Mouse (Mus musculus) ovary, adult 18-20 months (tissue): ENCODE data around the gene Ccdc81.

Source experiments
- DNase-seq: peaks from one replicate; pipeline ENCODE4 v3.0.0; 2022; ENCODE audit warnings: low spot score, mixed read lengths

The Ccdc81 gene

DNA sequence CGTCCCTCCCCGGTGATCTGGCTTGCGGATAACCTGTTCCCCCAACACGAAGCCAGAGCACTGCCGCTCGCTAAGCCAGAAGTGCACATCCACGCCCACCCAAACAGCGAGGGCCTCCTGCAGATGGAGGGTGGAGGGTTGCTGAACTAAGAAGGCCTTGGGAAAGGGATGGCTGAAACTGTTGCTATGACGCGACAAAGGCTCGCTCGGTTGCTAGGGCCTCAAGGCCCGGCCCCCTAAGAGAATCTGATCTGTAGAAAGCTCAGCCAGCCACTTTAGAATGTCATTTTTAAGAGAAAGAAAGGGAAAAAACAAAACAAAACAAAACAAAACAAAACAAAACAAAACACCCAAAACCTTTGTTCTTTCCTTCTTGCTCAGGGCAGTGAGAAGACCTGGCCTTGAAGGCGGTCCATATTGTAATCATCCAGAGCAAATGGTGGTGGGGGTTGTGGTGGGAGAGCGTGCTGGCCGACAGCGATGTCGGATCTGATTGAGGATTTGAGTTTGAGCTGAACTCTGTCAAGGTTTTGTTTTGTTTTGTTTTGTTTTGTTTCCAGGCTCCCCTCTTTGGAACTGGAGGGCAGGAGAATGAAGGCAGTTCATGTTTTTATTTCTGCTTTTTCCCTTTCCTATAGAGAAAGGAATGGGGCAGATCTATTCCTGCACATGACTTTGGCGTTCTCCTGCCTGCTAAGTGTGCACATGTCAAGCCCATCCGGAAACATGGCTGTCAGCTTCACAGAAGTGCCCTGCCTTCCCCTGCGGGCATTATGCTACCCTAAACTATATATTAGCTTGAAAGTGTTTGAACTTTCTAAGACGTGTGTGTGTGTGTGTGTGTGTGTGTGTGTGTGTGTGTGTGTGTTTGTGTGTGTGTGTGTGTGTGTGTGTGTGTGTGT, at the start of gene Ccdc81:
Gene Ccdc81, minus strand, starts transcription at position 188 of the 902 bp plus-strand sequence.
- DNase-seq: peak; percentile 29

DNA sequence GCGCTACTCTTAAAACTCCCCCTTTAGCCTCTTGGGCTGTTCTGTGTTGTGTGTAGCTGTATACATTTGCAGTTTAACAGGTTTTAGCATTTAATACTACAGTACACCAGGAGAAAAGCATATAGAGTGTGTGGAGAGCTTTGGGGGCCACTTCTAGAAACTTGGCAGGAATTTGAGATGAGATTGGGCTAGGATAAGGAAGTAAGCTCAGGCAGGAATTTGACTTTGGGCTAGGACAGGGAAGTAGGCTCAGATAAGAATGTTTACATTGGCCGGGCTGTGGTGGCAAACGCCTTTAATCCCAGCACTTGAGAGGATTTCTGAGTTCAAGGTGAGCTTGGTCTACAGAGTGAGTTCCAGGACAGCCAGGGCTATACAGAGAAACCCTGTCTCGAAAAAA, 46.0 kb upstream of the Ccdc81 start:
- DNase-seq: no peak

DNA sequence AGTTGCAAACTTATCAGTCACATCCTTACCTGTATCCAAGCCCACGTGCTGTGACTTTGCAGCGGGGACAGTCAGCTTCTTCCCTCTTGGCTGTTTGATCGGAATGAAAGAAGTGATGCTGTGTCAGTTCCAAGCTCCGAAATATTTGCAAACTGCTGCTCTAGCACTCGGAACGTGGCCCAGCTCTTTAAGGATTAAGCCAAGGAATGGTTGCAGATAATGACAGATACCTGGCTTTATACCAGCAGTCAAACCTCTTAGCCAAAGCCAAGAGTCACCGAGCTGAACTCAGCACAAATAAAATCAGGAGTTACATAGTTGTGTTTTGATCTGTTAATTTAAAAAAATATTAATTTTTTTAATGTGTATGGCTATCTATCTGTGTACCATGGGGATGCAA, 44.6 kb upstream of the Ccdc81 start:
- no peak for DNase-seq

DNA sequence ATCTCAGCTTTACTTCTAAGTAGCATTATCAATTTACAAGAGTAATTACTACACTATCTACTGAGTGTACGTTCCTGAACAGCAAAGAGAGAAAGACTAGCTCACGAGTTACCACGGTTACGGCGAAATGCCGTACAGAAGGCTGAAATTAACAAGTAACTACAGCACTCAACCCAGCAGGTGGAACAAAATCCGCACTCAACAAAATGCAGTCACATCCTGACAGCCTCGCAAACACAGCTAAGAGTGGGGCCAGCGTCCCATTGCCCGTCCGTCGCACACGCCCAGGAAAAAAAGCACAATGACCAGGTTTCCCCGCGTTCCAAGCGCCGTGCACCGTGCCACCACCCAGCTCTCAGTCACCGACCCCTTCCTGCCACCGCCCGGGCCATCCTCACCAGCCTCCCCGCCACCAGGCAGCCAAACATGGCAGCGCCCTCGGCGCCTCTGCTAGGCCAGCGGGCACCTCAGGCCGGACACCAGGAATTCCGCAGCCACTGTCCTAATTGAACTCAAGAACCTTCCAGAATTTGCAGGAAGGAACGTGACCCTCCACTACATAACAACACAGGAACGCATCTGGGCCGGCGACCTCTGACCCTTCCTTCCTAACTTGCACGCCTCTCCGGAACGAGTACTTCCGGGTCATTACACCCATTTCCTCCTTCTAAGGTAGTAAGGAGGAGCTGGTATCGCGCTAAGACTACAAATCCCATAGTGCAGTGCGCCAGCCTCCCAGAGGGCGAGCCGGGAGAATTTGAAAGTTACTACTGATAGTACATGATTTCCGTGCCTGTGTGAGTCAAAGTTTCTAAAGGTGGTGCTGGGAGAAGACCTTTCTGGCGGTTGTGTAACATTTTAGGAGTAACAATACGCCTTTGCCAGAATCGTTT, 37.4 kb upstream of the Ccdc81 start, which contains the start of gene Hikeshi:
Gene Hikeshi, minus strand, starts transcription at position 634 of the 893 bp plus-strand sequence.
- DNase-seq: peak; percentile 90

DNA sequence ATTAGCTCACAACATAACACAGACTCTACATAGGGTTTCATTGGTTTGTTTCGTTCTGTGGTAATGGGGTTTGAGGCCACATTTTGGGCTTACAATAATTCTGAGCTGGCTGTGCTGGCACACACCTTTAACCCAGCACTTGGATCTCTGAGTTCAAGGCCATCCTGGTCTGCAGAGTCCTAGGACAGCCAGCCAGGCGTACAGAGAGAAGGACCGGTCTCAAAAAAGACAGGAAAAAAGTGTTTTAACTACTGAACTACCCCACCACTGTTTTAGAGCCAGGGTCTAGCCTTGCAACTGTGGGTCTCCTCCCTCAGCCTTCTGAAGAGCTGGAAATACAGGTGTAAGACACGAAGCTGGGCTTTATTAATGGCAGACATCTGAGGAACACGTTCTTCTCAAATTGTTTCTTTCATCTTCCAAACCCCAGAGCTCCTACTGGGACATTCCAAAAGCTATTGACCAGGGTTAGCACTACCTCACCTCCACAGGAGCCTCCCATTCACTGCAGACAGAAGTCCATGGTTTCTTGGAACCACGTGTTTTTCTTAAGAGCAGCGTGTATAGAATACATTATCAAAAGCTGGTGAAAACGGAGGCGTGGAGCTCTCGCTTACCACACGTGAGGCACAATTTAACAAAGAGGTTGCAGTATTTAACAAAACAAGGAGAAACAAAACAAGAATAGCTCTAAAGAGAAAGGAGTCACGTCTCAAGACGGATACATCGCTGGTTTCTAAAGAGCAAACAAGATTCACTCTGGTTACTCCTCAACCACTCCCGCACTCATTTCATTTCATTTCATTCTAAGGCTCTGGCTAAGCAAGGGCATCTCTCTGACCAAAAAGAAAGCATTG, 36.3 kb upstream of the Ccdc81 start:
- DNase-seq: no peak

DNA sequence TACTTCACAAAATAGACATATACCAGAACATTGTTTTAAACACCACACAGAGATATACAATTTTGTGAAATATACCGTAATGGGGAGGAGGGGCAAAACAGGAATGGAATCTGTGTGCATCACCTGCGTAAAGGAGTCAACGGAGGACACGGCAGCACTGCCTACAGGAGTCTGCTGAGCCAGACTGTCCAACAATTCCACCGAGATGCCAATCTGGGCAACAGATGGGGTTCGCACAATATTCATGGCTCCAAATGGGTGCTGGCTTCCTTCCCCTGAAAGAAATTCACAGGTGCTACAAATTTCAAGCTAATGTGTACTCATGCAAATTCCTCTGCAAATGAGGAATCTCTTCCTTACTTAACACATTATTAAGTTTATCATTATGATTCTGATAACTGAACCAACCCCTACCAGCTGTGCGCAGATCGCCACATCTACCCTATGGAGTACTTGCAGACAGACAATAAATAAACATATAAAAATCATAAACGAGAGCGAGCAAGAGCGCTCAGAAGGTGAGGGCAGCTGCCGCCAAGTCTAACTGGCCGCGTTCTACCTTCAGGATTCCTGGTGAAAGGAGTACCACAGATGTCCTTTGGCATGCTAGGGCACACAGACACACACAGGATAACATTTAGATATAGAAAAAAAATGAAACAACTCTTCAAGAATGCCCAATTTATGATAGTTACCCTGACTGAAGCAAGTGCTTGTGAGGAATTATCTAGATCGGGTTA, 20.2 kb upstream of the Ccdc81 start:
- DNase-seq: no peak

DNA sequence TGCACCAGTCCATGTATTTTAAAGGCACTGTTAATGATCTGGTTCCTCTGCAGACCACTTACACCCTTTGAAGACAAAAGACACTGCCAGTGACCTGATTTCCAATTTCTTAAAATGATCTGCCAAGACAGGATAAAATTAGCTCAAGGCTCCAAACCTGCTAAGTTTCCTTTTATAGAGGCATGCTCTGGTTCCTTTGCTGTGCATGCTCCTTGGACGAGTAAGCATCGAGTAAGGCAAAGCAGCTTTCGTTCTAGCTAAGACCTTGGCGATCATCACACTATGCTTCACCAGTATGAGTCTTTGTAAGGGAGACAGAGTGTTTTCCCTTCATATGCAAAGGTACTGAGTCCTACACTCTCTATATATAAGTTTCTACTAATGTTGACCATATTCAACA, 14.3 kb upstream of the Ccdc81 start:
- DNase-seq: no peak

DNA sequence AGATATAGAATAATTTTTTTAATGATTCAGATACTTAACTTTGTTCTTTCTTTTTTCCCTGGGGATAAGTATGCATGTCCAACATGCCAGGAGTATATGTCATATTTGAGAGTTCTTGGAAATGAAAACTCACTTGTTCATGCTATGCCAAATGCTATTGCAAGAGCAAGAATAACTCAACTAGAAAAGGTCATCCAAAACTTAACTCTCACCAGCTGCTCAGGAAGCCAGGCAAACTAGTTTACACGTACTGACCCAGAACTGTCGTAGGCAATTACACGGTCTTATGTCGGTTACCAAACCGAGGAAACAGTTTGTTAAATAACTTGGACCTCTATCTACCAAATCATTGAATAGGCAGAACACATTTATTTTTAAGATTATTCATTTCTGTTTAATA, 13.3 kb upstream of the Ccdc81 start:
- DNase-seq: no peak

DNA sequence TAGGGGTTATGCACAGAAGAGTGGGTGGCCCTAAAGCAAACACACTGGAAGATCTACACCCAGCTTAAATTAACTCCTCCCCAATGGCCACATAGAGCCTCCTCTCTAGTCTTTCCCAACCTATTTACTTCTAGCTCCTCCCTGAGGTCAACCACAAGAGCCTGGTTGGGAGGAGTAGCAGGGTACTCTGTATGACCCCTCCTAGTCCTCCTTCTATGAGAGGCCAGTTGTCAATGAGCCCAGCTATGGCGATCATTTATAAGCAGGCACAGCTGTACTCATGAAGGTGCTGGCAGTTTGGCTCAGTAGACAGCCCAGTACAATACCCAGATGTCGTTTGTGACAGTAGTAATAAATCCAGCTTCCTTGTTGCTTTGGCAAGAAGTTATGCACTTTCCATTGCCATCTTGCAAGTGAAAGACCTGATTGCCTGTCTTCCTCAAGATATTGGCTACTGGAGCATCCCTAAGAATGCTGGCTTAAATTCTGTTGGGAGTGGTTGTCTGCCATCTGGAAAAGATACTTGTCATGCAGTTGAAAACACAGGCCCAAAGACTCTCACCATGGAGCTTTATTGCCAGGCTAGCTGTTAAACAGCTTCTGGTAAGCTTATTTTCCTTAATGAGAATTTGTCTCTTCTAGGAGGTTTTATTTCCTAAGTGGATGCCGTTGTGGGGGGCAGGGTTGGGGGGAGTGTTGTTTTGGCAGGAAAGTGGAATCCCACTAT, 10.2 kb upstream of the Ccdc81 start:
- no peak for DNase-seq

DNA sequence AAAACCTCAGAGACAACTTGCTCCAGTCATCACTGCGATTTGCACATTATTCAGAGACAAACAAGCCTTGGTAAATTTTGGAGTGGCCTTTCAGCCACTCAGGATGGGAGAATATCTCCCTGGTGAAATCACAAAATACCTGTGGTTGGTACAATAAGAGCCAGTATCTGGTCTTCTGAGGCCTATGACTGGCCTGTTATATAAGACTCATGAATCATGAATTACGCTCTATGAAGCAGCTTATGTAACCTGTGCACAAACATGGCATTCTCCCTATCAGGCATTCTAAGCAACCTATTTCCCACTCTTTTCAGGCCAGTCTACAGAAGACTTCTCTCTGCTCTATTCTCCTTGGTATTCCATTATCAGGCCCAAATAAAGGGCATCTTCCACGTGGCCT, 8.9 kb upstream of the Ccdc81 start:
- no peak for DNase-seq

DNA sequence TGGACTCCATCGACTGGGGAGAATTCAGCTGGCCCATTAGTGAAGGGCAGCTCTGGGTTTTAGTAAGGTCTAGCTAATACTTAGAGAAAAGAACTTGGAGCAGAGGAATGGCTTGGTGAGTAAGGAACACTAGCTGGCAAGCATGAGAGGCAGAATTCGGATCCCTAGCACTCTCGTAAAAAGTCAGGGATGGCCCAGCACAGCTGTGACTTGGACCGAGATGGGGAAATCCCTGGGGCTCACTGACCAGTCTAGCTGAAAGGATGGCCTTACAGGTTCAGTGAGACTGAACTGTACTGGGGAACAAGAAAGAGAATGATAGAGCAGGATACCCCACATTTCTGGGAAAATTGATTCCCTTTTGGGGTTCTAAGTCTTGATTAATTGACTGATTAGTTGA, 6.3 kb upstream of the Ccdc81 start:
- DNase-seq: no peak

DNA sequence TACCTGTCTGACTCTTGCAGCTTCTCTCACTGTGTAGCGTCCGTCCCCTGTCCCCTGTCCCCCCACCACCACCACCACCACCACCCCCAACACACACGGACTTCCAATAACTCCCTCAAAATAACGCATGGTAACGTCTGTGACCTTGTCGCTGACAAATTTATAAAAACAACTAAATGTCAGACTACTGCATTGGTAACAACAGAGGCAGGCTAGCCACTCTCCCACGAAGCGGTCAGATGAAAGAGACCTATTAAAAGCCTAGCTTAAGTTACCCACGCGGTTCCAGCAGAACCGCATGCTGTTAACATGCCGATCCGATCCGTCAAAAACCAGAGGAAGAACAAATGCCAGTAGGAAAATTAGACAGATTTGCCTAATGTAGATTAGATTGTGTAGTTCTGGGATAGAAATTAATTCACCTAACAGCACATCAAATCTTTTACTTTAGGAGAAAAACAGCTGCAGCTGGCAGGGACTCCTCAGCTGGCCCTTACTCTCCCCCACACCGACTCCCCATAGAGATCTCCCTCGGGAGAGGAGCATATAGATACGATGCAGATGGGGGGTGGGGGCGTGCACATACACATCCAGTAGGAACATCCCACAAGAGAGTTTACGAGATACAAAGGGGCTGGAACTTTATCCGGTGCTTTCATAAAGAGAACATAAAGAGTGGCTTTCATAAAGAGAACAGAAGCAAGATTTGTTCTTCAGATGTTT, 5.6 kb upstream of the Ccdc81 start:
- DNase-seq: no peak

DNA sequence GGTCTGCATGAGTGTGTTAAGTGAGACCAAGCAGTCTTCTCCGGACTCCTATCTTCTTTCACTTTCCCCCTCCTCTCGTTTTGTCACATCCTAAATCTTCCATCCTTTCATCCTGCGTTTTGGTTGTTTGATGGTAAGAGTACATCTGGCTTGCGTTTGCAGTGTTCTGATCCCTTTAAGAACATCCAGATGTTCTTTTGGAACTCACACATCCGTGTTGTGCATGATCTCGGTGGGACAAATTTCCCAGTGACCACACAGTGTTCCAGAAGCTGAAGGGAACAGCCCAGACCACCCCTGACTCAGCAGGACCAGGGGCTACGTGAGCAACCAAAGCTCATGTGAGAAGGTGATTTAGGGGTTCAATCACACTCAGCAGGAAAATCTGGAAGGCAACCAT, 5.0 kb upstream of the Ccdc81 start:
- DNase-seq: no peak

DNA sequence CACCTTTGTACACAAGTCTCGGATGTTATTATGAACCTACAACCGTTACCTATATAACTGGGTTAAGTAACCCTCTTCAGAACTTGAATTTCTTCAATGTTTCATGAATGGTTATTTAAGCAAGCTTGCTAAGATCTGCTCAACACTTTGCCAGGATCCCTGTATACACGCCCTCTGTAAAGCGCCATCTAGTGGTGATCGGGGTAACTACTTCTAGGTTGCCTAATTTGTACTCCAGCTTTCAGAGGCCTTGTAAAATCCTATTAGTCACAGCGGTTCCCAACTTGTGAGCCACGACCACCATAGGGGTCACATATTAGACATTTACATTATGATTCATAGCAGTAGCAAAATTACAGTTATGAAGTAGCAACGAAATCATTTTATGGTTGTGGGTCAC, 4.5 kb upstream of the Ccdc81 start:
- peak; percentile 9 for DNase-seq

DNA sequence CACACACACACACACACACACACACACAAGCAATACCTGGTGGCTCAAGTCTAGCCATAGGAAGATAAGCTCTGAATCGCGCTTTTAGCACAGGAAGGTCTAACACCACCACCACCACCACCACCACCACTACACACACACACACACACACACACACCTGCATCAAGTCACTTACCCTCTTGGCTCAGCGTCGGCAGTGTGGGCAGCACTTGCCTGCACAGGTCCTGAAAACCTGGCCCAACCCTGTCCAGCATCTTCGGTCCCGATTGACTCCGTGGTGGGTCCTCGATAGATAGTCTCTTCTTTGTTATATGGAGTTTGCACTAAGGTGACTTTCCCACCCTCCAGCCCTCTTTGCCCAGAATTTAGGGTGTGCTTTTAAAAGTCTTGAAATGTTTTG, 422 bp downstream of the Ccdc81 start:
- no peak for DNase-seq

DNA sequence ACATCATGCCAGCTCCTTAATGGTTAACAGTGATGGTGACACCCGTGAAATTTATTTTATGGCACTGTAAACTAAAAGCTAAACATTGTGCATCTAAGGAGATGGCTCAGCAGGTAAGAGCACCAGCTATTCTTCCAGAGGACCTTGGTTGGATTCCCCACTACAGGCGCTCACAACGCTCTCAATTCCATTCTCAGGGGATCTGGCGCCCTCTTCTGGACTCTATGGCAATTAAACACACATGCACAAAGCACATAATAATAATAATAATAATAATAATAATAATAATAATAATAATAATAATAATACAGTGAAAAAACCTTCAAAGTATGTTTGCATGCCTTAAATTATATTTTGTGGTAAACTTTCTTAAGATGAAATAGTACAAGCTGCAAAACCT, 11.6 kb downstream of the Ccdc81 start:
- no peak for DNase-seq

DNA sequence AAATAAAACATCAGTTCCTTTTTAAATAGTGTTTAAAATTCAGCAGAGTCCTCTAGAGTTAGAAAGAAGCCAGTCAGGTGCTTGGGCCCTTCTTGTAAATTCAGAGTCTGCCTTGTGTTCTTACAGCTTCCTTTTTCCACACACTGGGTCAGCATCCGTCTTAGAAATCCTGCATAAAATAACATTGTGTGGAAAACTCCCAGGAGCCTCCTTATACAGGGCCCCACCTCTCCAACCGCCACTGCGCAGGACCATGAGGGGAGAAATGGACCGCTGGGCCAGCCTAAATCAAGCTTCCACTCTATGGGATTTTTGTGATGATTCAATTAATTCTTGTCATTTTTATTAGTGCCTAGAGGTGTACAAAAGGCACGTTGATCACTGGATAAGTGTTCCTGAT, 12.0 kb downstream of the Ccdc81 start:
- DNase-seq: no peak

DNA sequence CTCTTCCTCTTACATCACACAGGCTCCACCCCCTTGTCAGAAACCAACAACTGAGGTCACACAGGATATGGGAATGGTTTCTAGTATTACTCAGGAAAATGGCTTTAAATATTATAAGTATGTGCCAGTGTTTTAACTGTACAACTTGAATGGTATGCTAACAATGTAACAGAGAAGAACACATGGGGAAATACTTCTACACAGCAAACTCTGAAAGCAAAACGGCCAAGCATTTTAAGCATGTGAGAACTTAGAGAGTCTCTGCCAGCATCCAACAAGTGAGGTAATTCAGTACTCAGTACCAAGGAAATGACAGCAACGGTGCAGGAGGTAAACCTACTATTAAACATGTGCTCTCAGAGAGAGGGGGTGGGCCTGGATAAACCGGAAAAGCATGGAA, 18.9 kb downstream of the Ccdc81 start:
- DNase-seq: no peak

DNA sequence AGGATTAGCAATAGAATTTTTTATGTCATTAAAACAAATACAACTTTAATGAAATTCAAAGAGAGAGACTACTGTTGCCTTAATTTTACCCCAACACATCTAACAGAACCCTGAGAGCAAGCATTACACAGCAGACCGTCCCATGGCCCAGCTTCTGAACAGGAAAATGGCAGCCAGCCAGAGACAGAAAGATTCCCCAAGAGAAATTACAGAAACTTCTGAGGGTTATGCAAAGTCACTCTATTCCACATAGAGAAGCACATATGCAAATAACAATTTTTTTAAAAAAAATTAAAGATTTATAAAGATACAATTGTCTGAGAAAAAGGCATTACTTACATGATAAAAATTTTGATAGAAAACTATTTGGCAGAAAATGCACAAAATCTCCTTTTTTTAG, 23.7 kb downstream of the Ccdc81 start:
- DNase-seq: no peak

DNA sequence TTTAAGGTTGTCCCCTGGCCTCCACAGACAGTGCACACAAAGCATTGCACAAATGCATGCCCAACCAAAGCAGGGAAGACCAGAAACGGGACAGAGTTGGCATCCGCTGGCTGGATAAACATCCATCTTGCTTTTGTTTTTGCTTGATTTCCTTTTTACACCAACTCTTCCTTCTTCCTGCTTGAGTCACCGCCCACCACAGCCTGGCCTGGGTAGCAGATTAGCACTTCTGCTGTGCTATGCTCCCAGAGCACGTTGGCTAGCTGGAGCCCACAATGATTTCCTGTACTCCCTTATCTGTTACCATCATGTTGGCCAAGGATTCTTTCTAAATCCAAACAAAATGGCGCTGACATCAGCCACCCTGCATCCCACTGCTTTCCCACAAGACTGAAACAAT, 36.2 kb downstream of the Ccdc81 start:
- DNase-seq: no peak
